Mouse (Mus musculus): ENCODE data around the gene Psmd9.

DNA sequence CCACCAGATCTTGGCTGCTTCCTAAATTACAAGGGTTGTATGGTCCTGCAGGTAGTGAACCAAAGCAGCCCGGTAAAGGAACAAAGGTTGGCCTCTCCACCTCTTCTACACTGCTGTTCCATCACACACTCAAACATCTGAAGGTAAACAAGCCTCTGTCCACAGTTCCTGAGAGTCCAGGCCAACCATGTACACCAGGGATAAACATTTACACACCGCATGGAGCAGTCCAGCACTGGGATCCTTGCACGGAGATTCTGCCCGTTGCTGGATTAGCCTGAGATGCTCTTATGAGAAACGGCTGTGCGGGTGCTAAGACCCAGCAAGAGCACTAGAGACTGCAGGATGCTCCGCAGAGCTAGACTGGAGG is 32.3 kb downstream of the Psmd9 start:
- TF ChIP-seq GATA1 (IDR thresholded peaks at IDR 0.05; ENCODE audit: borderline replicate concordance, low read length) (no peak), FLI1 (IDR thresholded peaks at IDR 0.05; ENCODE audit: low read length) (no peak)
